Mouse (Mus musculus) hematopoietic stem cell, adult 5-6 weeks (primary cell): ENCODE data around the gene Pi4kb. TPM values are rescaled to one million over a fixed set of nuclear protein-coding genes. Genes with fewer than 3 reads are reported as not detected.

ENCODE experiments used
- ATAC-seq, 2 experiments: fragments of 125-278 bp in 1 of 2; replicated peaks in 1 of 2; 2 replicates each; pipeline ENCODE4 v1.8.0; 2016 to 2017; ENCODE audit warnings: inconsistent platforms in 2 of 2, mild to moderate bottlenecking in 2 of 2, moderate number of reproducible peaks in 2 of 2, low read depth in 1 of 2, moderate TSS enrichment in 1 of 2; ENCODE audit not compliant: low FRiP score in 2 of 2, poor library complexity in 2 of 2, severe bottlenecking in 2 of 2, insufficient read depth in 1 of 2, low TSS enrichment in 1 of 2
- total RNA-seq: library from RNA; stranded (forward); fragments of 172-1452, 232-1000 nt; gene quantifications from 2 replicates; pipeline ENCODE4 v1.2.3, GENCODE M21; 2017

The Pi4kb gene
- total RNA-seq, 1 experiment from 2014 or later = 28.3 TPM

- peak in 1 of 2 experiments; percentile 18; a peak in 1 of 4 replicates for ATAC-seq
Observed at GRCm38 (mm10) chr3:94949645-94950044, 24.9 kb upstream of the Pi4kb start.

- no peak for ATAC-seq
Observed at GRCm38 (mm10) chr3:94952806-94953205, 21.7 kb upstream of the Pi4kb start.

- peak in 1 of 2 experiments; percentile 0; a peak in 1 of 4 replicates for ATAC-seq
Observed at GRCm38 (mm10) chr3:94953384-94953763, 21.2 kb upstream of the Pi4kb start.

GRCm38 (mm10) chr3:94953764-94954616, 20.5 kb upstream of the Pi4kb start, which contains the start of gene Rfx5:
TSS of gene Rfx5 (plus strand) at chr3:94954075.
- ATAC-seq = peak; percentile 92 to 94

GRCm38 (mm10) chr3:94958295-94958694, 16.2 kb upstream of the Pi4kb start:
- ATAC-seq = no peak

- no peak for ATAC-seq
Observed at GRCm38 (mm10) chr3:94959871-94960270, 14.7 kb upstream of the Pi4kb start.

GRCm38 (mm10) chr3:94960322-94960721, 14.2 kb upstream of the Pi4kb start:
- ATAC-seq = no peak

- no peak for ATAC-seq
Observed at GRCm38 (mm10) chr3:94964989-94965388, 9.5 kb upstream of the Pi4kb start.

- no peak for ATAC-seq
Observed at GRCm38 (mm10) chr3:94965878-94966277, 8.7 kb upstream of the Pi4kb start.

GRCm38 (mm10) chr3:94972552-94972951, 2.0 kb upstream of the Pi4kb start:
- ATAC-seq = no peak

GRCm38 (mm10) chr3:94973620-94974019, 911 bp upstream of the Pi4kb start:
- ATAC-seq = no peak

- ATAC-seq = no peak
Observed at GRCm38 (mm10) chr3:94974026-94974527, 454 bp upstream of the Pi4kb start.

GRCm38 (mm10) chr3:94984312-94984711, 9.8 kb downstream of the Pi4kb start:
- ATAC-seq = no peak

- ATAC-seq = no peak
Observed at GRCm38 (mm10) chr3:94985513-94985912, 11.0 kb downstream of the Pi4kb start.

GRCm38 (mm10) chr3:94987578-94987977, 13.0 kb downstream of the Pi4kb start:
- no peak; a peak in 1 of 4 replicates for ATAC-seq

GRCm38 (mm10) chr3:94989159-94989761, 14.7 kb downstream of the Pi4kb start:
- ATAC-seq = no peak

GRCm38 (mm10) chr3:94996946-94997345, 22.4 kb downstream of the Pi4kb start:
- peak; percentile 76 to 92 for ATAC-seq

GRCm38 (mm10) chr3:95002569-95002968, 28.0 kb downstream of the Pi4kb start:
- no peak for ATAC-seq
